Mouse (Mus musculus) neural tube, embryonic 13.5 days (tissue): ENCODE results near the gene Pidd1. TPM values are rescaled to one million over a fixed set of nuclear protein-coding genes. Genes with fewer than 3 reads are reported as not detected.
A peak's percentile ranks its signal among the peaks of the same experiment; 100 is the strongest.

Source experiments
- ATAC-seq: fragments of 200-750 bp; cut with Nextera tagmentation; 2 replicates; pipeline ENCODE4 v1.8.0; 2017; ENCODE audit warnings: low read depth, mild to moderate bottlenecking, moderate TSS enrichment, moderate library complexity
- H3K27ac ChIP-seq: fragments of 300-500 bp; sonication (generic); replicated peaks from 2 replicates; pipeline ENCODE4 v1.5.1; 2015; ENCODE audit warnings: moderate library complexity, mild to moderate bottlenecking, inconsistent platforms
- H3K27me3 ChIP-seq: fragments of 300-500 bp; sonication (generic); 2 replicates; pipeline ENCODE4 v1.6.1; 2015; ENCODE audit warnings: mild to moderate bottlenecking, inconsistent platforms
- H3K36me3 ChIP-seq: fragments of 300-500 bp; sonication (generic); 2 replicates; pipeline ENCODE4 v1.6.1; 2015; ENCODE audit warnings: mild to moderate bottlenecking, inconsistent platforms
- H3K4me1 ChIP-seq: fragments of 300-500 bp; sonication (generic); replicated peaks from 2 replicates; pipeline ENCODE4 v1.6.1; 2015; ENCODE audit warnings: inconsistent platforms
- H3K4me2 ChIP-seq: fragments of 300-500 bp; sonication (generic); 2 replicates; pipeline ENCODE4 v1.6.1; 2015; ENCODE audit warnings: inconsistent platforms, mild to moderate bottlenecking, moderate library complexity
- H3K4me3 ChIP-seq: fragments of 300-500 bp; sonication (generic); 2 replicates; pipeline ENCODE4 v1.5.1; 2015; ENCODE audit warnings: mild to moderate bottlenecking, inconsistent platforms
- H3K9ac ChIP-seq: fragments of 300-500 bp; sonication (generic); 2 replicates; pipeline ENCODE4 v1.6.1; 2015; ENCODE audit warnings: moderate library complexity, mild to moderate bottlenecking, inconsistent platforms
- H3K9me3 ChIP-seq: fragments of 300-500 bp; sonication (generic); 2 replicates; pipeline ENCODE4 v1.6.1; 2016; ENCODE audit warnings: inconsistent platforms
- WGBS: fragments of 180-500 bp; shearing (Covaris S2); methylation state at CpG from one replicate; pipeline ENCODE4 v1.1.7; 2015; 5-methylcytosine and 5-hydroxymethylcytosine counted together
- polyA plus RNA-seq: library from polyadenylated mRNA; unstranded; fragments of >200 nt; fragmentation: Nextera tagmentation; extraction: Ambion mirVana; gene quantifications from 2 replicates; pipeline ENCODE4 v1.2.1, GENCODE M21; 2015

Gene Pidd1
- polyA plus RNA-seq, 1 experiment from 2014 or later = 3.9 TPM

DNA sequence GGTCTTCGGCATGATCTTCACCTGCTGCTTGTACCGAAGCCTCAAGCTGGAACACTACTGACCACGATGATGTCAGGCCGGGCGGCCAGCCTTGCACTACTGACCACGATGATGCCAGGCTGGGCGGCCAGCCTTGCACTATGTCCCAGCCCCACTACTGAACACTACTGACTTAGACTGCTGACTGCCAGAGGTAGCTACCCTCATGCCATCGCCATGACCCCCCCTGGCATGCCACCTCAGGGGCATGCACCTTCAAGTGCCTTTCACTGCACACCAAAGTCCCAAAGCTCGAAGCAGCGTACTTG is 26.8 kb upstream of the Pidd1 start:
- no peak for ATAC-seq
- Histone ChIP-seq H3K4me3 (no peak overlapping the region), H3K27me3 (peaks cover 16% of the 10 kb centered on the region), H3K36me3 (peaks cover 34% of the 10 kb centered on the region), H3K4me2 (no peak overlapping the region), H3K27ac (no peak overlapping the region), H3K4me1 (peaks cover 64% of the 10 kb centered on the region), H3K9me3 (no peaks in the 10 kb centered on the region), H3K9ac (no peak overlapping the region)
- WGBS = 92% methylated on average over 10 of the region's 10 CpGs

- Histone ChIP-seq H3K27ac (0 out of 2 replicates have a peak overlapping the region, but pooled peaks have one; percentile 94), H3K4me3 (0 out of 2 replicates have a peak overlapping the region, but pooled peaks have one; percentile 61), H3K4me1 (peaks cover 63% of the 10 kb centered on the region), H3K4me2 (peak overlapping the region; percentile 75), H3K36me3 (peaks cover 34% of the 10 kb centered on the region), H3K9me3 (no peaks in the 10 kb centered on the region), H3K27me3 (peaks cover 20% of the 10 kb centered on the region), H3K9ac (peak overlapping the region; percentile 81)
- WGBS = 91% methylated on average over 18 of the region's 18 CpGs
- ATAC-seq = no peak
These were observed 26.2 kb upstream of the Pidd1 start for GRCm38 (mm10) chr7:141469901-141470636.

DNA sequence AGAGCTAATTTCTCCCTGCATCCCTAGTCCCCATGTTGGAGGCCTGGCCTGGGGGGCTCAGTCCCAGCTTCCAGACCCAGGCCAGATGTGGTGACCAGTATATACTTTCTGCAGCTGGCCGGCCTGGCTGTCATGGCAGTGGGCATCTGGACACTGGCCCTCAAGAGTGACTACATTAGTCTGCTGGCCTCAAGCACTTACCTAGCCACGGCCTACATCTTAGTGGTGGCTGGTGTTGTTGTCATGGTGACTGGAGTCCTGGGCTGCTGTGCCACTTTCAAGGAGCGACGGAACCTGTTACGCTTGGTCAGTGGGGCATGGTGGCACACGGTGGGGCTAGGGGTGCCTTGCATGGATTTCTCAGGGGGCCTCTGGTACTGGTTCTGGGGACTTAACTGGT is 25.5 kb upstream of the Pidd1 start:
- peak overlapping the region; percentile 61 for H3K4me3 ChIP-seq
- peaks cover 34% of the 10 kb centered on the region for H3K36me3 ChIP-seq
- peak overlapping the region; percentile 81 for H3K9ac ChIP-seq
- peak overlapping the region; percentile 75 for H3K4me2 ChIP-seq
- H3K27me3 ChIP-seq = peaks cover 27% of the 10 kb centered on the region
- peak overlapping the region; percentile 94 for H3K27ac ChIP-seq
- H3K4me1 ChIP-seq = peaks cover 67% of the 10 kb centered on the region
- no peaks in the 10 kb centered on the region for H3K9me3 ChIP-seq
- 79% methylated on average over 6 of the region's 6 CpGs for WGBS
- ATAC-seq = no peak

DNA sequence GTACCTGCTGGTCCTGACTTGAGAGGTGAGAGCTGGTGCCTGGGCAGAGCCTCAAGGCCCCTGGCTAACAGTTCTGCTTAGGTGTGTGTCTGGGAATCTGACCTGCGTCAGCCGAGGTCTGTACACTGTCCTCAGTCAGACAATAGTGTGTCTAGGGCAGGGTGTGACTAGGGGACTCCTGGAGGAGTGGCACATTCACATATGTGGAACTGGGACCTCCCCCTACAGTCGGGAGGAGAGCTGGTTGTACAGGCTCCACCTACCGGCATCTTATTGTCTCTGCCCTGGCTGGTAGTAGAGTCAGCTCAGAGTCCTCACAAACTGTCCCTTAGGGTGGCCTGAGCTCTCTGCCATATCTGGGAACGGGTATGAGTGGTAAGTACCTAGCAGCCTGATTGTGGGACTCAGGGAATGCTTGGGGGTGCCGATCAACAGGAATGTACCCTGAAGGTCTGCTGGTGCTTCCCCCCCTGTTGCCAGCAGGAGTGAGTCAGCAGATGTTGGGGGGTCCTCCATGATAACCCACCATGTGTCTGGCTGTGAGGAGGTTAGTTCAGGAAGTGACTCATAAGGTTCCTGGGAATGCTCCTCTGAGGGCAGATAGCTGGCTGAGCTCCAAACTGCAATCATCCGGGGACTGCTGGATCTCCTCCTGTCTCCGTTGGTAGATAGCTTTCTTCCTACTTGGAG is 24.8 kb upstream of the Pidd1 start:
- WGBS = 14% methylated on average over 8 of the region's 8 CpGs
- Histone ChIP-seq H3K4me3 (peak overlapping the region; percentile 61), H3K4me2 (peak overlapping the region; percentile 75), H3K27me3 (peaks cover 34% of the 10 kb centered on the region), H3K9me3 (no peaks in the 10 kb centered on the region), H3K27ac (peak overlapping the region; percentile 94), H3K9ac (peak overlapping the region; percentile 81), H3K4me1 (peaks cover 60% of the 10 kb centered on the region), H3K36me3 (peaks cover 34% of the 10 kb centered on the region)
- ATAC-seq = peak; percentile 87

GRCm38 (mm10) chr7:141468164-141468521 is 24.3 kb upstream of the Pidd1 start:
- peak overlapping the region; percentile 94 for H3K27ac ChIP-seq
- H3K4me2 ChIP-seq = peak overlapping the region; percentile 75
- 16% methylated on average over 5 of the region's 5 CpGs for WGBS
- H3K4me1 ChIP-seq = peaks cover 55% of the 10 kb centered on the region
- H3K9ac ChIP-seq = peak overlapping the region; percentile 81
- H3K9me3 ChIP-seq = no peaks in the 10 kb centered on the region
- peaks cover 34% of the 10 kb centered on the region for H3K36me3 ChIP-seq
- ATAC-seq = peak; percentile 17; the same call in 1 of the 2 replicates
- H3K4me3 ChIP-seq = peak overlapping the region; percentile 61
- peaks cover 39% of the 10 kb centered on the region for H3K27me3 ChIP-seq

DNA sequence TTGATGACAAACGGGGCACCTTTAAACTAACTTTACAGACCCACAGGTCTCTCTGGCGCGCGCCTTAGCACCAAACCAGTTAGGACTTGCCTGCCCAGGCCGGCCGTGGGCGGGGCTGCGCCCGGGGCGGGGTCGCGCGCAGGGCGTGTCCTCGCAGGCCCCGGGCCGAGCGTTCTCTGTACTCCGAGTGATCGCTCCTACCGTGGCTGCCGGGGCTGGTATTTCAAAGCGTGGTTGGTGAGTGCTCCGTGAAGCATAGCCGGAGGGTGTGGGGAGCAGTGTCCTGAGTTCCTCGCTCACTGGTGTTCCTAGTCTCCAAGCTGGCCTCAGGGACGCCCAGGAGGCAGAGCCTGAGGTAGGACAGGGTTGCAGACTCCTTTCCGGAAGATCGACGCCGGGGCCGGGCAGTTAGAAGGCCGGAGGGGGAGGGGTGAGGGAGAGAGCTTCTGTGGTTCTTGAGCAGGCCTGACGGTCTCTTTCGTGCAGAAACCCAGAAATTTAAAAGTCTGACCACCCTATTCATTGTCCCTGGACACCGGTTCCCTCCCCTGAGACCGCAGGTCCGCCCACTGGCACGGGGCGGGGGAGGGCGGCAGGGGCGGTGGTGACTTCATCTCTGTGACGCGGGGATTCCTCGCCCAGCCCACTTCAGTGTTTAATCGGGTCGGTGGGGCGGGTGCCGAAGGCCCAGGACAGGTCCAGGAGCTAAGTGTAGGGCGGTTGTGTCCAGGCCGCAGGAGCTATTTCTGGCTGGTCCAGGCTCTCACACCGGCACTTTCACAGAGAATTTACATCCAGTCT is 23.6 kb upstream of the Pidd1 start, which contains the start of gene Cd151:
Gene Cd151 (plus strand): TSS at position 163 of the 801 bp plus-strand sequence.
- H3K4me2 ChIP-seq = peak within 1 kb of the TSS; percentile 75
- ATAC-seq = peak; percentile 54
- H3K27me3 ChIP-seq = peaks cover 47% of the 10 kb centered on the region
- peak within 1 kb of the TSS; percentile 81 for H3K9ac ChIP-seq
- peaks cover 28% of the 10 kb centered on the region for H3K36me3 ChIP-seq
- peak within 1 kb of the TSS; percentile 61 for H3K4me3 ChIP-seq
- no peaks in the 10 kb centered on the region for H3K9me3 ChIP-seq
- H3K4me1 ChIP-seq = peaks cover 55% of the 10 kb centered on the region
- WGBS = 1% methylated on average over 52 of the region's 52 CpGs
- H3K27ac ChIP-seq = peak within 1 kb of the TSS; percentile 94

- peak overlapping the region; percentile 81 for H3K9ac ChIP-seq
- peak overlapping the region; percentile 61 for H3K4me3 ChIP-seq
- peaks cover 61% of the 10 kb centered on the region for H3K4me1 ChIP-seq
- H3K27ac ChIP-seq = no peak overlapping the region
- ATAC-seq = no peak
- no peaks in the 10 kb centered on the region for H3K9me3 ChIP-seq
- H3K36me3 ChIP-seq = peaks cover 22% of the 10 kb centered on the region
- peaks cover 54% of the 10 kb centered on the region for H3K27me3 ChIP-seq
- peak overlapping the region; percentile 75 for H3K4me2 ChIP-seq
- 61% methylated on average over 10 of the region's 10 CpGs for WGBS
These were observed 22.9 kb upstream of the Pidd1 start for GRCm38 (mm10) chr7:141466607-141467148.

- 78% methylated on average over 7 of the region's 7 CpGs for WGBS
- H3K9me3 ChIP-seq = no peaks in the 10 kb centered on the region
- no peak overlapping the region for H3K4me2 ChIP-seq
- H3K9ac ChIP-seq = no peak overlapping the region
- H3K27ac ChIP-seq = no peak overlapping the region
- H3K4me1 ChIP-seq = peaks cover 60% of the 10 kb centered on the region
- H3K27me3 ChIP-seq = peaks cover 61% of the 10 kb centered on the region
- no peak overlapping the region for H3K4me3 ChIP-seq
- ATAC-seq = no peak
- peaks cover 16% of the 10 kb centered on the region for H3K36me3 ChIP-seq
These were observed 22.2 kb upstream of the Pidd1 start for GRCm38 (mm10) chr7:141466045-141466394.

DNA sequence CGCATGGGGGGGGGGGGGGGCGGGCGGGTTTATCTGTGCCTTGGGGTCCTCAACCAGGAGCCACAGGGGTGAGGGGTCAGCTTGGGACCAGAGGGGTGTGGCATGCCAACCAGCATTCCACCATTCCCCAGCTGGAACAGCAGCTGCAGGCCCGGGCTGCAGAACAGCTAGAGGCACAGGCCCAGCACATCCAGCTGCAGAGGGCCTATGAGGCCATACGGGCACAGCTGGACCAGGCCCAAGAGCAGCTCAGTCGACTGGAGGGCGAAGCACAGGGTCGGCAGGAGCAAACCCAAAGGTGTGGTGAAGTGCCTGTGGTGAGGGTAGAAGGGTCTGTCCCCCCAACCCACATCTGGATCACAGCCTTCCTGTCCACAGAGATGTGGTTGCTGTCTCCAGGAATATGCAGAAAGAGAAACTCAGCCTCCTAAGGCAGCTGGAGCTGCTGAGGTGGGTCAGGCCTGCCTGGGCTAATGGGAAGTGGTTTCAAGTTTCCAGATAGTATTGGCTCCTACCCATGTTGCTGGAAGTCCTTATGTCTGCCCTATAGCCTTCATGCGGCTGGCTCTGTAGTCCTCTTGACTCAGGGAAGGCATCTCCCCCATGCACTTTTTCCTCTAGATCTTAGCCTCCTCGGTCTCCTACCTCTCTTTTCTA is 21.7 kb upstream of the Pidd1 start:
- WGBS = 34% methylated on average over 10 of the region's 10 CpGs
- no peak overlapping the region for H3K4me3 ChIP-seq
- H3K36me3 ChIP-seq = peaks cover 11% of the 10 kb centered on the region
- H3K9ac ChIP-seq = no peak overlapping the region
- peaks cover 66% of the 10 kb centered on the region for H3K27me3 ChIP-seq
- H3K9me3 ChIP-seq = no peaks in the 10 kb centered on the region
- peaks cover 56% of the 10 kb centered on the region for H3K4me1 ChIP-seq
- H3K27ac ChIP-seq = no peak overlapping the region
- no peak for ATAC-seq
- no peak overlapping the region for H3K4me2 ChIP-seq

GRCm38 (mm10) chr7:141464603-141465201 is 20.9 kb upstream of the Pidd1 start:
- peak overlapping the region; percentile 31 for H3K4me2 ChIP-seq
- H3K27me3 ChIP-seq = peaks cover 74% of the 10 kb centered on the region
- H3K9me3 ChIP-seq = no peaks in the 10 kb centered on the region
- peaks cover 10% of the 10 kb centered on the region for H3K36me3 ChIP-seq
- H3K4me1 ChIP-seq = peaks cover 48% of the 10 kb centered on the region
- ATAC-seq = no peak
- H3K4me3 ChIP-seq = peak overlapping the region; percentile 8
- WGBS = 2% methylated on average over 38 of the region's 38 CpGs
- H3K27ac ChIP-seq = no peak overlapping the region
- peak overlapping the region; percentile 4; the same call in 1 of the 2 replicates for H3K9ac ChIP-seq
